Mouse (Mus musculus) limb, embryonic 14.5 days (tissue): ENCODE measurements around the gene Syde2. TPM values are rescaled to one million over a fixed set of nuclear protein-coding genes. Genes with fewer than 3 reads are reported as not detected.

Experiments
- ATAC-seq: fragments of 200-750 bp; cut with Nextera tagmentation; 2 replicates; pipeline ENCODE4 v1.8.0; 2017; ENCODE audit warnings: low read depth, moderate number of reproducible peaks, moderate TSS enrichment; ENCODE audit not compliant: low FRiP score
- DNase-seq: peaks from one replicate; pipeline ENCODE4 v3.0.0-alpha.2; 2015; ENCODE audit warnings: low spot score
- H3K27ac ChIP-seq: fragments of 300-500 bp; sonication (generic); replicated peaks from 2 replicates; pipeline ENCODE4 v1.5.1; 2014; ENCODE audit warnings: low read depth, mild to moderate bottlenecking, low read length, moderate library complexity, mixed read lengths
- H3K27me3 ChIP-seq: fragments of 300-500 bp; sonication (generic); 2 replicates; pipeline ENCODE4 v1.6.1; 2014; ENCODE audit warnings: low read length, mixed read lengths; ENCODE audit not compliant: control insufficient read depth, insufficient read depth
- H3K36me3 ChIP-seq: fragments of 300-500 bp; sonication (generic); 2 replicates; pipeline ENCODE4 v1.6.1; 2014; ENCODE audit warnings: mild to moderate bottlenecking, low read length, moderate library complexity, mixed read lengths; ENCODE audit not compliant: control insufficient read depth, insufficient read depth
- H3K4me1 ChIP-seq: fragments of 300-500 bp; sonication (generic); 2 replicates; pipeline ENCODE4 v1.6.1; 2014; ENCODE audit warnings: antibody characterized with exemption, low read length, mixed read lengths; ENCODE audit not compliant: control insufficient read depth, insufficient read depth
- H3K4me2 ChIP-seq: fragments of 300-500 bp; sonication (generic); replicated peaks from 2 replicates; pipeline ENCODE4 v1.6.1; 2014; ENCODE audit warnings: low read depth, mild to moderate bottlenecking, low read length, moderate library complexity; ENCODE audit not compliant: severe bottlenecking
- H3K4me3 ChIP-seq: fragments of 300-500 bp; sonication (generic); replicated peaks from 2 replicates; pipeline ENCODE4 v1.5.1; 2014; ENCODE audit warnings: low read length
- H3K9ac ChIP-seq: fragments of 300-500 bp; sonication (generic); 2 replicates; pipeline ENCODE4 v1.6.1; 2014; ENCODE audit warnings: mild to moderate bottlenecking, low read depth, low read length, moderate library complexity; ENCODE audit not compliant: severe bottlenecking
- H3K9me3 ChIP-seq: fragments of 300-500 bp; sonication (generic); 2 replicates; pipeline ENCODE4 v1.6.1; 2016; ENCODE audit warnings: low read length; ENCODE audit not compliant: control insufficient read depth
- POLR2A ChIP-seq: fragments of 200-500 bp; IDR thresholded peaks from 2 replicates; pipeline ENCODE4 v1.8.0; 2012; ENCODE audit warnings: inconsistent platforms, mild to moderate bottlenecking, moderate library complexity, borderline replicate concordance; ENCODE audit not compliant: insufficient read depth, insufficient read length; ENCODE audit errors: extremely low read depth
- WGBS: fragments of 180-500 bp; shearing (Covaris S2); extraction: QIAGEN DNeasy Blood & Tissue Kit; methylation state at CpG from one replicate; pipeline ENCODE4 v1.1.7; 2014; 5-methylcytosine and 5-hydroxymethylcytosine counted together
- polyA plus RNA-seq, 2 experiments: library from polyadenylated mRNA; depleted of rRNA in 1 of 2; stranded (reverse) in 1 of 2; unstranded in 1 of 2; fragments of >200 nt; fragmentation: Nextera tagmentation in 1 of 2; extraction: Ambion mirVana in 1 of 2; gene quantifications; 2 replicates each; pipeline versions ENCODE4 v1.2.1 to v1.2.3; 2012 to 2014

Gene Syde2
- polyA plus RNA-seq, 2 experiments: 2.8 to 6.0 TPM

DNA sequence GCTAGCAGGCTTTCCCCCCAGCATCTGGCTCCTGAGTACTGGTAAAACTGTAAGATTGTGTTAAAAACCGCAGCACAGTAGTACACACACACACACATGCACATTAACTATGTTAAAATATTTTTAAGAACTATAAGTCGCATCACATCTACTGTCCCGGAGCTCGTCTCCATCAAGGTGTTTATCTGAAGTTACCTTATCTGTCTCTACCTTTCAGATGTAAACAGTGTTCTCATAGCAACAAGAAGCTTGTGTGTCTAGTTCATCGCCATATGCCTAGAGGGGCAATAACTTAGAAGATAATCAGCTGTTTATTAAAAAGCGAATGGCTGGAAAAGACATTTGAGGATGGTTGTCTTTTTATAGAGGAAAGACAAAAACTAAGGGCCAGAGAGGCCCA is 37.8 kb downstream of the Syde2 start:
- no peak for TF ChIP-seq POLR2A
- Histone ChIP-seq H3K27me3 (no peaks in the 10 kb centered on the region), H3K4me3 (no peak overlapping the region), H3K4me2 (no peak overlapping the region), H3K36me3 (peaks cover 10% of the 10 kb centered on the region), H3K4me1 (peaks cover 7% of the 10 kb centered on the region), H3K27ac (no peak overlapping the region), H3K9ac (no peak overlapping the region), H3K9me3 (no peaks in the 10 kb centered on the region)
- DNase-seq (no peak), ATAC-seq (no peak)
- 89% methylated on average over 6 of the region's 6 CpGs for WGBS

DNA sequence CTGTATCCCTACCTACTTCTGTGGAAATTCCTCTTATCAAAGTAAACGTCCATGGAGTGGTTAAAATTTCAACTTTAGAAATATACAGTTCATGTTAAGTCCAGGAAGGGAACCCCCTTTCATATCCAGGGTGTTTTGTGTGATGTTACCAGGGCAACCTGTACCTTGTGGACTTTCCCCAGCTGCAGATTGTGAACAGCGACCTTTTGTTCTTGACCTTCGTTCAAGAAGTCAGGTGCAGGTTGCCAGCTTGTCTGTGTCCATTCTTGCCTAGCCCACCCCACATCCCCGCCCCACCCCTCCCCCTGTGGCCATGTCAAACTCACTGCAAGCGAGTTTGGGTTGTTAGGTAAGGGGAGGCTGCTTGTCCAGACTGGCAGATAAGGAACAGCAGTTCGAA is 39.4 kb downstream of the Syde2 start:
- no peaks in the 10 kb centered on the region for H3K9me3 ChIP-seq
- ATAC-seq (no peak), DNase-seq (no peak)
- no peaks in the 10 kb centered on the region for H3K27me3 ChIP-seq
- H3K4me3 ChIP-seq: no peak overlapping the region
- H3K4me1 ChIP-seq: peaks cover 7% of the 10 kb centered on the region
- no peak overlapping the region for H3K4me2 ChIP-seq
- peaks cover 5% of the 10 kb centered on the region for H3K36me3 ChIP-seq
- no peak overlapping the region for H3K27ac ChIP-seq
- WGBS: 36% methylated on average over 6 of the region's 6 CpGs
- no peak for TF ChIP-seq POLR2A
- no peak overlapping the region for H3K9ac ChIP-seq

DNA sequence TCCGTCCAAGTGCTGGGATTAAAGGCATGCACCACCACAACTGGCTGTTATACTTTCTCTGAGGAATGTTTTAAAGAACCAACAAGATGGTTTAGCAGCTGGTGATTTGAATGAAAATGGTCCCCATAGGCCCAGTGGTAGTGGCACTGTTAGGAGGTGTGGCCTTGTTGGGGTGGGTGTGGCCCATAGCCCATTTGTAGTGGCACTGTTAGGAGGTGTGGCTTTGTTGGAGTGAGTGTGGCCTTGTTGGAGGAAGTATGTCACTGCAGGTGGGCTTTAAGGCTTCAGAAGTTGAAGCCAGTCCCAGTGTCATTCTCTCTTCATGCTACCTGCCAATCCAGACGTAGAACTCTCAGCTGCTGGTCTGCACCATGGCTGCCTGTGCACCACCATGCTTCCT is 40.7 kb downstream of the Syde2 start:
- no peak overlapping the region for H3K27ac ChIP-seq
- no peak for DNase-seq
- no peak for ATAC-seq
- H3K36me3 ChIP-seq: no peaks in the 10 kb centered on the region
- H3K4me1 ChIP-seq: peaks cover 7% of the 10 kb centered on the region
- TF ChIP-seq POLR2A: no peak
- H3K4me2 ChIP-seq: no peak overlapping the region
- no peak overlapping the region for H3K4me3 ChIP-seq
- no peak overlapping the region for H3K9ac ChIP-seq
- WGBS: 84% methylated on average over 2 of the region's 2 CpGs
- H3K27me3 ChIP-seq: no peaks in the 10 kb centered on the region
- 0 out of 2 replicates have a peak, but pooled peaks cover 4% of the 10 kb centered on the region for H3K9me3 ChIP-seq

DNA sequence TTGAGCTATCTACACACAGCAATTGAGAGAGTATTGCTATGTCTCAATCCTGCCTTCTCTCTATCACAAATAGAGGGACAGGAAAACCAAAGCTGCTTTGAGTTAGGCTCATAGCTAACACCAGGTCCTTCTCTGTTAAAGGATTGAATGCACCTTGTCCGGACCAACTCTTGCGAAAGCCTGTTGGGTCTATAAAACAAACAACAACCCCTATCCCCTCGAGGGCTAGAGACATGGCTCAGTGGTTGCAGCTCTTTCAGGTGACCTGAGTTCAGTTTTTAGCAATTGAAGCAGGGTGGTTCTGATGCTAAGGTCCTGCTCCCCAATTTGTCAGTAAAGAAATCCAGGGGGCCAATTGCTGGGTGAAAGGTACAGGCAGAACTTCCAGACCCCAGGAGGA is 41.6 kb downstream of the Syde2 start:
- 74% methylated on average over 3 of the region's 3 CpGs for WGBS
- Histone ChIP-seq H3K4me1 (peaks cover 7% of the 10 kb centered on the region), H3K27me3 (no peaks in the 10 kb centered on the region), H3K36me3 (no peaks in the 10 kb centered on the region), H3K4me2 (no peak overlapping the region), H3K9me3 (0 out of 2 replicates have a peak, but pooled peaks cover 4% of the 10 kb centered on the region), H3K4me3 (no peak overlapping the region), H3K9ac (no peak overlapping the region), H3K27ac (no peak overlapping the region)
- ATAC-seq (no peak), DNase-seq (no peak)
- no peak for TF ChIP-seq POLR2A

DNA sequence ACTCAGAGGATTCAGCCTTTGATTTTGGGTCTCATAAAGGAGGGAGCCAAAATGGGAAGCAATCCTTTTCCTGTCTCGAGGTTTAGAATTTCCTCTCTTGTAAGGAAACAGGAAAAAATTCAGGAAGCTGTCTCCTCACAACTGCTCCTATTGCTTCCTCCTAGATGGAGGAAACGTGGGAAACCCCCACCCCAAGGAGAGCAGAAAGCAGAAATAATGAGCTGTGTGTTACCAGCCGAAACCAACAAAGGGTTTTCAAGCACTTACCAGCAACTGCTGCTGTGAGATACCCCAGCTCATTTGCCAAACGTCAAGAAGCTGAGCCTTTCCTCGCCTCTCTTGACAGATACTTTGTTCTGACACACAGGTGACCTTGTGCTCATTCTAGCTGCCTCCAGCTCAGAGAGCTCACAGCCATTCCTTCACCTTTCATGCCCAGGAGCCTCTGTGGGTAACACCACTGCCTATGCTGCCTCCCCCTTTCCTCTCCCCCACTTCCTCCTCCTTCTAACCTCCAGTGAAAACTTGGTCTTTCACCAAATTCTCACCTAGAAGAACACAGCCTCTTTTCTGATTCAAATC is 42.7 kb downstream of the Syde2 start:
- no peak overlapping the region for H3K4me2 ChIP-seq
- H3K9me3 ChIP-seq: 0 out of 2 replicates have a peak, but pooled peaks cover 4% of the 10 kb centered on the region
- H3K36me3 ChIP-seq: no peaks in the 10 kb centered on the region
- H3K27ac ChIP-seq: no peak overlapping the region
- ATAC-seq: no peak
- WGBS: 32% methylated on average over 5 of the region's 5 CpGs
- TF ChIP-seq POLR2A: no peak
- no peaks in the 10 kb centered on the region for H3K27me3 ChIP-seq
- H3K4me1 ChIP-seq: peaks cover 7% of the 10 kb centered on the region
- no peak for DNase-seq
- H3K4me3 ChIP-seq: no peak overlapping the region
- no peak overlapping the region for H3K9ac ChIP-seq
